Mouse (Mus musculus): ENCODE measurements around the gene Tbc1d10b. TPM values are rescaled to one million over a fixed set of nuclear protein-coding genes. Genes with fewer than 3 reads are reported as not detected.

Tbc1d10b gene
- polyA plus RNA-seq, 1 experiment from 2014 or later = 15.2 TPM

- Histone ChIP-seq H3K4me1 (ENCODE audit: control insufficient read depth, insufficient read depth, low read length) (peaks cover 21% of the 10 kb centered on the region), H3K4me2 (ENCODE audit: low read depth, low read length) (peak overlapping the region; percentile 92), H3K27ac (ENCODE audit: low read length) (peak overlapping the region; percentile 93), H3K4me3 (ENCODE audit: low read length) (peak overlapping the region; percentile 95), H3K9me3 (replicated peaks; ENCODE audit: control insufficient read depth, low read length) (no peaks in the 10 kb centered on the region), H3K27me3 (ENCODE audit: control insufficient read depth, insufficient read depth, low read length) (no peaks in the 10 kb centered on the region), H3K9ac (ENCODE audit: low read length) (peak overlapping the region; percentile 97), H3K36me3 (ENCODE audit: control insufficient read depth, insufficient read depth) (no peaks in the 10 kb centered on the region; the same call in none of the 2 replicates)
- 10% methylated on average over 33 of the region's 33 CpGs for WGBS
- peak; percentile 68 for ATAC-seq (replicated peaks; ENCODE audit: extremely low read depth, insufficient read depth, low FRiP score)
Observed at GRCm38 (mm10) chr7:127244658-127245510, 36.6 kb upstream of the Tbc1d10b start.

DNA sequence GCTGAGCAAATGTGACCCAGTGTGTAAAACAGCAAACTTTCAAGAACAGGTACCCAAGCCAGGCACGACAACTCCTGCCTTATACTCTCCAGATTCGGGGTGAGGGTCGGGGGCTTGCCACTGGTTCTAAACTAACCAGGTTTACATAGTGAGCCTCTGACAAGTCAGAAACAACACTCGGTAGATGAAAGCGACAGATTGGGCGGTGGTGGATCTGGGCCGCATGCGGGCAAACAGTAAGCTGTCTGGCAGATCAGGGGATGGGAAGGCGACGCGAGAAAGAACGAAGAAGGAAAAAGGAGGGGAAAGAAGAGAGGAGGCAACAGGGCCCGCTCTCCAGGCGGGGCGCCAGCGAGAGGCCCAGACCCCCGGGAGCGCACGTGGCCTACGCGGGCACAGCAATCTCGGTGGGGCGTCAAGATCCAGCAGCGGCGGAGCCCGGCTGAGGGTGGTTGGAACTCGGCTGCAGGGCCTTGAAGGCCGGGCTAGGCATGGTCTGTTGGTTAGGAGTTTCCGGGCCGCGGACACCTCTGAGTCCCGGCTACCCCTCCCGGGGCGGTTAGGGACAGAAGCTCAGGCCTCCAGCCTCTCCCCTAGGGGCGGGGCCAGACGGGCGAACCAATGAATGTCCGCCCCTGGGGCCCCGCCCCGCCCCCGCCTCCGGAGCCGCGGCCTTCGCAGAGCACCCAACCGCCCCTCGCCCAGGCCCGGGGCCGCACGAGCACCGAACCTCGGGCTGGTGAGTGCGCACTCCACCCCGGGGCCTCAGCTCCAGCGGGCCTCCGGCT, 35.8 kb upstream of the Tbc1d10b start, which contains the start of gene Zfp771:
Gene Zfp771, plus strand, starts transcription at position 405 of the 788 bp plus-strand sequence.
- peaks cover 1% of the 10 kb centered on the region for H3K36me3 ChIP-seq (ENCODE audit: control insufficient read depth, insufficient read depth)
- peak within 1 kb of the TSS; percentile 93 for H3K27ac ChIP-seq (ENCODE audit: low read length)
- H3K9me3 ChIP-seq (replicated peaks; ENCODE audit: control insufficient read depth, low read length) = no peaks in the 10 kb centered on the region
- peak; percentile 97 for ATAC-seq (replicated peaks; ENCODE audit: extremely low read depth, insufficient read depth, low FRiP score)
- no peaks in the 10 kb centered on the region for H3K27me3 ChIP-seq (ENCODE audit: control insufficient read depth, insufficient read depth, low read length)
- peaks cover 21% of the 10 kb centered on the region for H3K4me1 ChIP-seq (ENCODE audit: control insufficient read depth, insufficient read depth, low read length)
- WGBS = 1% methylated on average over 56 of the region's 56 CpGs
- H3K9ac ChIP-seq (ENCODE audit: low read length) = peak within 1 kb of the TSS; percentile 97
- H3K4me3 ChIP-seq (ENCODE audit: low read length) = peak within 1 kb of the TSS; percentile 95
- H3K4me2 ChIP-seq (ENCODE audit: low read depth, low read length) = peak within 1 kb of the TSS; percentile 92

- H3K27ac ChIP-seq (ENCODE audit: low read length) = peak overlapping the region; percentile 93
- peak overlapping the region; percentile 97 for H3K9ac ChIP-seq (ENCODE audit: low read length)
- H3K4me1 ChIP-seq (ENCODE audit: control insufficient read depth, insufficient read depth, low read length) = peaks cover 21% of the 10 kb centered on the region
- no peak for ATAC-seq (replicated peaks; ENCODE audit: extremely low read depth, insufficient read depth, low FRiP score)
- peak overlapping the region; percentile 92 for H3K4me2 ChIP-seq (ENCODE audit: low read depth, low read length)
- H3K9me3 ChIP-seq (replicated peaks; ENCODE audit: control insufficient read depth, low read length) = no peaks in the 10 kb centered on the region
- 22% methylated on average over 2 of the region's 2 CpGs for WGBS
- H3K36me3 ChIP-seq (ENCODE audit: control insufficient read depth, insufficient read depth) = peaks cover 8% of the 10 kb centered on the region
- H3K4me3 ChIP-seq (ENCODE audit: low read length) = peak overlapping the region; percentile 95
- no peaks in the 10 kb centered on the region for H3K27me3 ChIP-seq (ENCODE audit: control insufficient read depth, insufficient read depth, low read length)
Observed at GRCm38 (mm10) chr7:127243361-127243867, 35.1 kb upstream of the Tbc1d10b start.

DNA sequence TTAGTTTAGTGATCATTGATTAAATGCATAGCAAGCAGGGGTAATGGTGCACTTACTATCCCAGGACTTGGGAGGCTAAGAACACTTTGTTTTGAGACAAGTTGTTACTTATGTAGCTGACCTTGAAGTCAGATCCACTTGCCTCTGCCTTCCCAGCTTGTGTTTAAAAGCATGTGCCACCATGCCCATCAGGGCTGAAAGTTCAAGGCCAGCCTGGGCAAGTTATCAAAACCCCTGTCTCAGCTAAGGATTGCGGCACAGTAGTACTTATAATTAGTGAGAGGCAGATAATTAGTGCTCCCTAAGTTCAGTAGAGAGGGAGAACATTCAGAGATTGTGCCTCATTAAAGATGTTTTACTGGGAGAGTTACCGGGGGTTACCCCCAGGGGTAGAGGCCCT, 26.5 kb upstream of the Tbc1d10b start:
- H3K4me3 ChIP-seq (ENCODE audit: low read length) = no peak overlapping the region
- H3K9ac ChIP-seq (ENCODE audit: low read length) = no peak overlapping the region
- no peaks in the 10 kb centered on the region for H3K27me3 ChIP-seq (ENCODE audit: control insufficient read depth, insufficient read depth, low read length)
- peaks cover 41% of the 10 kb centered on the region for H3K36me3 ChIP-seq (ENCODE audit: control insufficient read depth, insufficient read depth)
- no peak for ATAC-seq (replicated peaks; ENCODE audit: extremely low read depth, insufficient read depth, low FRiP score)
- no peak overlapping the region for H3K27ac ChIP-seq (ENCODE audit: low read length)
- 95% methylated on average over 2 of the region's 2 CpGs for WGBS
- peaks cover 24% of the 10 kb centered on the region for H3K4me1 ChIP-seq (ENCODE audit: control insufficient read depth, insufficient read depth, low read length)
- H3K9me3 ChIP-seq (replicated peaks; ENCODE audit: control insufficient read depth, low read length) = no peaks in the 10 kb centered on the region
- no peak overlapping the region for H3K4me2 ChIP-seq (ENCODE audit: low read depth, low read length)

- WGBS = 3% methylated on average over 9 of the region's 9 CpGs
- Histone ChIP-seq H3K27ac (ENCODE audit: low read length) (peak overlapping the region; percentile 99), H3K36me3 (ENCODE audit: control insufficient read depth, insufficient read depth) (peaks cover 41% of the 10 kb centered on the region), H3K27me3 (ENCODE audit: control insufficient read depth, insufficient read depth, low read length) (no peaks in the 10 kb centered on the region), H3K9ac (ENCODE audit: low read length) (peak overlapping the region; percentile 94), H3K4me3 (ENCODE audit: low read length) (peak overlapping the region; percentile 96), H3K9me3 (replicated peaks; ENCODE audit: control insufficient read depth, low read length) (no peaks in the 10 kb centered on the region), H3K4me2 (ENCODE audit: low read depth, low read length) (peak overlapping the region; percentile 92), H3K4me1 (ENCODE audit: control insufficient read depth, insufficient read depth, low read length) (peaks cover 24% of the 10 kb centered on the region)
- ATAC-seq (replicated peaks; ENCODE audit: extremely low read depth, insufficient read depth, low FRiP score) = no peak
Observed at GRCm38 (mm10) chr7:127233765-127234164, 25.5 kb upstream of the Tbc1d10b start.

DNA sequence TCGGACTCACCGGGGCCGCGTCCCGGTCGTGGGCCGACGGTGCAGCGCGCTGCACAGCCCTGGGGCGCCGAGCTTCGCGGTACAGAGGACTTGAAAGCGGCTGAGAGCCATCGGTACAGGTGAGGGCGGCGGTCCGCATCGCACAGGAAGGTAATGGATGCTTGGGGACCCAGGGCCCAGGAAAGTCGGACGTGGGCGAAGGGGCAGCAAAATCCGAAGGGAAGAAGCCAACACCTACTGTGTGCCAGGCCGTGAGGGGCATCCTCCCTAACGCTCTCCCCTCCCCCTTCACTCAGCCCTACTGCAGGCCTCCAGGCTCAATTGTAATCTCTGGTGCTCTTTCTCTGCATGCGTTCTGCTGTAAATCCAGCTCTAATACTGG, 25.1 kb upstream of the Tbc1d10b start:
- peaks cover 37% of the 10 kb centered on the region for H3K36me3 ChIP-seq (ENCODE audit: control insufficient read depth, insufficient read depth)
- WGBS = under 1% methylated on average over 27 of the region's 27 CpGs
- peak overlapping the region; percentile 94 for H3K9ac ChIP-seq (ENCODE audit: low read length)
- peak overlapping the region; percentile 99 for H3K27ac ChIP-seq (ENCODE audit: low read length)
- H3K4me2 ChIP-seq (ENCODE audit: low read depth, low read length) = peak overlapping the region; percentile 92
- no peaks in the 10 kb centered on the region for H3K27me3 ChIP-seq (ENCODE audit: control insufficient read depth, insufficient read depth, low read length)
- no peaks in the 10 kb centered on the region for H3K9me3 ChIP-seq (replicated peaks; ENCODE audit: control insufficient read depth, low read length)
- ATAC-seq (replicated peaks; ENCODE audit: extremely low read depth, insufficient read depth, low FRiP score) = peak; percentile 16
- peaks cover 24% of the 10 kb centered on the region for H3K4me1 ChIP-seq (ENCODE audit: control insufficient read depth, insufficient read depth, low read length)
- H3K4me3 ChIP-seq (ENCODE audit: low read length) = peak overlapping the region; percentile 96

DNA sequence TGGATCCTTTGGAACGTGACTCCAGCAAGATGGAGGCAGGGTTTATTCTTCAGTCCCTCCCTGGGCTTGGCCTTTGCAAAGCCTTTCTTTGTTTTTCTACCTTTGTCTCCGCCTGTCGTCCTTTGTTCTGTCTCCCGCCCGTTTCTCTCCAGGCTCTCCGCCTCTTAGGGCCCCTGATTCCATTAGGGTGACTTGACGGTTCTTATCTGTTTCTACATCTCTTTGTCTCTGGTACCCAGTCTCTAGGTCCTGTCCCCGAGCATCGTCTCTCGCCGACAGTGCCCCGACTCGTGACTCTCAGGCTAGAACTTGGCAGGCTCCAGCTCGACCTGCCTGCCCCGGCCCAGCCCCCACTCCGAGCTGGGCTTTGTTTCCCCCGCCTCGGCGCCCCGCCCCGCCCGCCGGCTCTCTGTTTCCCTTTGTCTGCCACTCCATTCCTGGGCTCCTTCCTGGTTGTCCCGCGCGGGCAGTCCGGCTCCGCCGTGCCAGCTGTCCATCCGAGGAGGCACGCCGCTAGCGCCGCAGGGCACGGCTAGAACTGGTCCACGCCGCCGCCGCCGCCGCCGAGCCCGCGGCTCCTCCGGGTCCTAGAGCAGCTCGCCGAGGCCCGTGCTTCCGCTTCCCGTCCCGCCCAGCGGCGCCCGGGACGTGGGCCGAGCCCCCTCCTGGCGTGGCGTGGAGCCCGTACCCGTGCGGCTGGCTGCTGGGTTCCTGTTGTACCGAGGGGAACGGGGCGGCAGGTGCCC, 24.5 kb upstream of the Tbc1d10b start, which contains the start of the genes Zfp553 and Sept1:
Gene Zfp553, plus strand, starts transcription at position 440 of the 746 bp plus-strand sequence.
Gene Sept1, minus strand, starts transcription at position 509 of the 746 bp plus-strand sequence.
- Histone ChIP-seq H3K9me3 (replicated peaks; ENCODE audit: control insufficient read depth, low read length) (no peaks in the 10 kb centered on the region), H3K9ac (ENCODE audit: low read length) (peak within 1 kb of the TSS; percentile 94), H3K4me1 (ENCODE audit: control insufficient read depth, insufficient read depth, low read length) (peaks cover 24% of the 10 kb centered on the region), H3K36me3 (ENCODE audit: control insufficient read depth, insufficient read depth) (peaks cover 31% of the 10 kb centered on the region), H3K27me3 (ENCODE audit: control insufficient read depth, insufficient read depth, low read length) (no peaks in the 10 kb centered on the region), H3K4me2 (ENCODE audit: low read depth, low read length) (peak within 1 kb of the TSS; percentile 92), H3K27ac (ENCODE audit: low read length) (peak within 1 kb of the TSS; percentile 99), H3K4me3 (ENCODE audit: low read length) (peak within 1 kb of the TSS; percentile 96)
- peak; percentile 87 for ATAC-seq (replicated peaks; ENCODE audit: extremely low read depth, insufficient read depth, low FRiP score)
- WGBS = under 1% methylated on average over 64 of the region's 64 CpGs

DNA sequence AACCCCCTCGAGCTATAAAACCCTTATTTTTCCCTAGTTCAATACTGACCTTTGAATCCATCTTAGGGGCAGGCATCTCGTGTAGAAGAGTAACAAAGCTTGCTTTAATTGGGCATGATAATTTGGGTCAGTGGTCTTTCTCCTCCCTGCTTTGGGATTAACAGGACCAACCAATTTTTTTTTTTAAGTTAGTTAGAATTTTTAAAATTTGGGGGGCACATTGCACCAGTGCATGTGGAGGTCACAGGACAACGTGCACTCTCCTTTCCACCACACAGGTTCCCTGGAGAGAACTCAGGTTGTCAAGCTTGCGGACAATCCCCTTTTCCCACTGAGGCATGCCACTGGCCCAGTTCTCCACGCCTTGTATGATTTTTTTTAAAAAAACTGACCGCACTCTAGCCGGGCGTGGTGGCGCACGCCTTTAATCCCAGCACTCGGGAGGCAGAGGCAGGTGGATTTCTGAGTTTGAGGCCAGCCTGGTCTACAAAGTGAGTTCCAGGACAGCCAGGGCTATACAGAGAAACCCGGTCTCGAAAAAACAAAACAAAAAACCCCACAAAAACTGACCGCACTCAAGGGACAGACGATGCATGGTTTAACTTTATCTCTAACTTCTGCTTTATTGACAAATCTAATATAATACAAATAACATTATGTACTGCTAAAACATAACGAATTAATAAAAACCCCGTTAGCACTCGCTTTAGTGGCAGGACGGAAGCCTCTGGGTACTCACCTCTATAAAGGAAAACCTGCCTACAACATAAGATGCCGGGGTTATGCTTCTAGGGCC, 23.8 kb upstream of the Tbc1d10b start:
- Histone ChIP-seq H3K27ac (ENCODE audit: low read length) (peak overlapping the region; percentile 99), H3K4me3 (ENCODE audit: low read length) (peak overlapping the region; percentile 96), H3K27me3 (ENCODE audit: control insufficient read depth, insufficient read depth, low read length) (no peaks in the 10 kb centered on the region), H3K9ac (ENCODE audit: low read length) (peak overlapping the region; percentile 94), H3K4me1 (ENCODE audit: control insufficient read depth, insufficient read depth, low read length) (peaks cover 24% of the 10 kb centered on the region), H3K4me2 (ENCODE audit: low read depth, low read length) (peak overlapping the region; percentile 92), H3K36me3 (ENCODE audit: control insufficient read depth, insufficient read depth) (peaks cover 25% of the 10 kb centered on the region), H3K9me3 (replicated peaks; ENCODE audit: control insufficient read depth, low read length) (no peaks in the 10 kb centered on the region)
- WGBS = 4% methylated on average over 20 of the region's 20 CpGs
- ATAC-seq (replicated peaks; ENCODE audit: extremely low read depth, insufficient read depth, low FRiP score) = no peak

Measured in heart, embryonic 16.5 days (tissue).